Mouse (Mus musculus) megakaryocyte, adult 5-6 weeks (primary cell): ENCODE data around the gene Rer1. TPM values are rescaled to one million over a fixed set of nuclear protein-coding genes. Genes with fewer than 3 reads are reported as not detected.

Experiments
- ATAC-seq: 2 replicates; pipeline ENCODE4 v1.8.0; 2016; ENCODE audit warnings: mild to moderate bottlenecking, inconsistent platforms; ENCODE audit not compliant: poor library complexity, severe bottlenecking
- total RNA-seq, 2 experiments: library from RNA; stranded (forward) in 1 of 2; stranded (reverse) in 1 of 2; fragments of 153-499, 151-499 nt in 1 of 2; fragments of 221-1000, 200-1000 nt in 1 of 2; gene quantifications; 2 replicates each; pipeline versions ENCODE4 v1.2.3 to v1.2.4; 2015 to 2017

The Rer1 gene
- total RNA-seq (2015) (133 and 141 TPM in 2 replicates), total RNA-seq (2017) (116 and 130 TPM in 2 replicates)

- ATAC-seq, result peak; percentile 98
These were observed at the start of gene Rer1, which contains the start of gene Morn1 for GRCm38 (mm10) chr4:155086108-155087024. Rer1 (minus strand) TSS chr4:155086382. Morn1 (plus strand) TSS chr4:155086577.

GRCm38 (mm10) chr4:155134686-155135172 lies 48.5 kb upstream of the Rer1 start:
- peak; percentile 32; the same call in 1 of the 2 replicates for ATAC-seq

GRCm38 (mm10) chr4:155133658-155134417 lies 47.7 kb upstream of the Rer1 start:
- no peak for ATAC-seq

GRCm38 (mm10) chr4:155133188-155133587 lies 47.0 kb upstream of the Rer1 start:
- 0 out of 2 replicates have a peak, but pooled peaks have one; percentile 28 for ATAC-seq

- no peak for ATAC-seq
These were observed 44.4 kb upstream of the Rer1 start for GRCm38 (mm10) chr4:155130616-155131015.

GRCm38 (mm10) chr4:155129996-155130395 lies 43.8 kb upstream of the Rer1 start:
- no peak for ATAC-seq

- peak; percentile 75 for ATAC-seq
These were observed 43.1 kb upstream of the Rer1 start for GRCm38 (mm10) chr4:155129132-155129917.

- ATAC-seq, result no peak
These were observed 42.2 kb upstream of the Rer1 start for GRCm38 (mm10) chr4:155128411-155128810.

- ATAC-seq, result peak; percentile 13; the same call in 1 of the 2 replicates
These were observed 40.6 kb upstream of the Rer1 start for GRCm38 (mm10) chr4:155126602-155127372.

GRCm38 (mm10) chr4:155126194-155126593 lies 40.0 kb upstream of the Rer1 start:
- ATAC-seq, result no peak

- ATAC-seq, result no peak
These were observed 39.1 kb upstream of the Rer1 start for GRCm38 (mm10) chr4:155125310-155125709.

- ATAC-seq, result no peak
These were observed 37.8 kb upstream of the Rer1 start for GRCm38 (mm10) chr4:155123868-155124534.

GRCm38 (mm10) chr4:155122444-155123040 lies 36.4 kb upstream of the Rer1 start:
- ATAC-seq, result no peak

- no peak for ATAC-seq
These were observed 35.8 kb upstream of the Rer1 start for GRCm38 (mm10) chr4:155121915-155122443.

GRCm38 (mm10) chr4:155121222-155121621 lies 35.0 kb upstream of the Rer1 start:
- ATAC-seq, result no peak

- peak; percentile 1; the same call in 1 of the 2 replicates for ATAC-seq
These were observed 34.4 kb upstream of the Rer1 start for GRCm38 (mm10) chr4:155120583-155120982.

- ATAC-seq, result no peak
These were observed 33.9 kb upstream of the Rer1 start for GRCm38 (mm10) chr4:155120038-155120437.

- ATAC-seq, result no peak
These were observed 32.1 kb upstream of the Rer1 start for GRCm38 (mm10) chr4:155118278-155118677.
